Mouse (Mus musculus) layer of hippocampus, postnatal 36 days (tissue): ENCODE measurements around the gene BC049715. TPM values are rescaled to one million over a fixed set of nuclear protein-coding genes. Genes with fewer than 3 reads are reported as not detected.
"Not testable (repeated sequence)": the region's sequence is repeated elsewhere in the genome, so short reads cannot be mapped to it uniquely, and the experiment has no call there.

Experiments used
- DNase-seq, 2 experiments: peaks; one replicate each; pipeline ENCODE4 v3.0.0; 2022
- total RNA-seq, 2 experiments: library from RNA; stranded (reverse); gene quantifications; 2 replicates each; pipeline ENCODE4 v1.2.3; 2021

Gene BC049715
- total RNA-seq, 2 experiments from 2014 or later = 4.2 to 6.0 TPM

DNA sequence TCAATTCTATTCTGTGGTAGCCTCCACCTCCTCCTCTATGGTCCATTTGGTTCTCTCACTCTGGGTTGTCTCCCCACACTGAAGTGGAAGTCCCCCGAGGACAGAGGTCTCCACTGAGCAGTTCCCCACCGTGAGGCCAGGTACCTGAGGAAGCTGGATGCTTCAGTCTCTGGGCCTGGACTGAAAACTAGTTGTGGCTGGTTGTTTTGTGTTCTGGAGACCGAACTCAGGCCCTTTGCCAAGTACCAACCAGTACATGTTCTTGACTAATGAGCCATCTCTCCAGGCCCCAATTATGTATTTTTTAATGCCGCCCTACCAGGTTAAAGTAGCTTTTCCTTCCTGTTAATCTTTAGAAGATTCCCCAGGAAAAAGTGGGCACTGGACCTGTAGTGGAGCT, 24.9 kb downstream of the BC049715 start:
- no peak for DNase-seq

DNA sequence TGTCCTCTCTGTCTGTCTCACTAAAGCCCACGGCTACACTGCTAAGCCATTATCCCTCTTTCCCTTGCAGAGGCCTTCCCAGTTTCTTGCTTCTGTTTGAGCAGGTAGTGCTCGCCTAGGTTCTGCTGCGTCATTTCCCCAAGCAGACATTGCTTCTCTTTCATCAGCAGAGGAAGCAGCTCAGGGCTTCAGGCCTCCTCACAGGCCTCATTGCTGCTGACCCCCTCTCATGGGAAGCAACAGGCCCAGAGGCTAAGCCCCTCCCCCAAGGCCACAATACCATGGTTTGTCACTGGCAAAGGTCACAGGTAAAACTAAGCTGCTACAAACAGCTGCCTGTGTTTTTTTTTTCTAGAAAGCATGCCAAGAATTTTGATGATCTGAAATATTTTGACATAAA, 25.3 kb downstream of the BC049715 start:
- no peak for DNase-seq

- DNase-seq = no peak
Measured at GRCm38 (mm10) chr6:136854361-136854781, 26.9 kb downstream of the BC049715 start.

GRCm38 (mm10) chr6:136855183-136855582, 27.8 kb downstream of the BC049715 start:
- no peak for DNase-seq

DNA sequence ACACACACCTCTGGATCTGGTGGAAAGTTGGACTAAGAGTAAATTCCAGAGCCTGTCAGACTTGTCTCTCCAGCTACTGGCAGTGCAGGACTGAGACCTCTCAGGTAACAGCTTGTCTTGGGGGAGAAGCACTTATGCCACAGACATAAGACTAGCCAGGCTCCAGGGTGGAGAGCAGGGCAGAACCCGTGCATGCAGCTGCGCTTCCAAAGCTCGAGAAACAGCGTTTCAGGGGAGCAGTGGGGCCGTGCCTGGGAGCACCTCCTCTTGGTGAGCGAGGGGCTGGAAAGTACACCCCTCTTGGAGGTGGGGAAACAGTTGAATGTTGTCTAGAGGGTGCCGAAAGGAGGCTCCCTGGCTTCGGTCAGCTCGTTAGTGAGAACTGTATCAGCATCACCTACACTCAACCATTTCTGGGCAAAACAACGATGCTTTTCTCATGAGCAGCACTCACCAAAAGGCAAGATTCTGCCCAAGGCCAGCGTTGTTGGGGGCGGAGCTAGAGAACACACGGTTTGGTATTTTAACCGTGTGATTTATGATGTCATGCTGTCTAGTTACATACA, 28.7 kb downstream of the BC049715 start:
- no peak for DNase-seq

- DNase-seq = no peak
Measured at GRCm38 (mm10) chr6:136857186-136857872, 29.9 kb downstream of the BC049715 start, which contains the start of gene Art4. Gene Art4, minus strand, starts transcription at chr6:136857733.

- no peak for DNase-seq
Measured at GRCm38 (mm10) chr6:136857873-136858260, 30.4 kb downstream of the BC049715 start.

DNA sequence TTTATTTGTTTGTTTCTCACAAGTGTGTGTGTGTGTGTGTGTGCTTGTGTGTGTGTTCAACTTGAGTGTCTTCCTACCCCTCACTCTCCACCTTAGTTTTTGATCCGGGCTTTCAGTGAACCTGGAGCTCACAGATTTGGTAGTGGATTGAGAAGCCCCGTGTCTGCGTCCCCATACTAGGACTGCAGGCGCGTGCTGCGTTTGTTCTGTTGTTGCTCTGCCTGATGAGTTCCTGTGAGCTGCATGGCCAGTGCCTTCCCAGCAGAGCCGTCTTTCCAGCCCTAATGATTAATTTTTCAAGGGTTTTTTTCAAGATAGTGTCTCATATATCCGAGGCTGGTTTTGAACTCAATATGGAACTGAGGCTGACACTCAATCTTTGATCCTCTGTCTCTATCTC, 31.0 kb downstream of the BC049715 start:
- DNase-seq = no peak

DNA sequence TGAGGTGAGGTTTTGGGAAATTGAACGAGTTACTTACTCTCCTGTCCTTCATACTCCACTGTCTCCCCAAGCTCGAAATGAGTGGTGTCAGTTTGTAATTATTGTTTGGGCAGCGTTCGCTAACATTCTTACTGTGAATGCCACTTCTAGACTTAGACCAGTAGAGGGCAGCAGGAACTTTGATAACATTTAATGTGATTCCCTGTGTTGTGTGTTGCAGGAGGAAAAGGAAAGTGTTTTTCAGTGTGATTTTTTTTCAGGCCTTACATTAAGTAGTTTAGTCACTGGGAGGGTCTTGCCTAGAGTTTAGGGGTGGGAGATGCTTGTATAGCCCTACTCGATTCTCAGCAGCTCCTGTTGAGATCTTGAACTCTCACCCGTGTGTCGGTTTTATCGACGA, 33.6 kb downstream of the BC049715 start:
- no peak for DNase-seq

DNA sequence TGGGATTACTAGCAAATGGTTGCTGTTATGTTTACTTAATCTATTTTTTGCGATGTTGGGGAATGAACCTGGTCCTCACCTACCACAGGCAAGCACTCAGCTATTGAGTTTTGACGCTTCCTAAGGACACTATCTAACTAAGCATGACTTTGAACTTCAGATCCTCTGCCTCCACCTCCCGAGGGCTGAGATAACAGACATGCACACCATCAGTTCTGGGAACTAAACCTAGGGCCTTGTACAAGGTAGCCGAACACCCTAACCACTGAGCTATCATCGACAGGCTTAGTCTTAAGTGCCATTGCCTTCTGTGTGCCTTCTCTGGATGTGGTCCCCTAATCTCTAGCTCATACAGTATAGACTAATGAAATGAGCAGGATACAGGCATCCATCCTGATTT, 37.9 kb downstream of the BC049715 start:
- DNase-seq = no peak

GRCm38 (mm10) chr6:136866150-136866549, 38.7 kb downstream of the BC049715 start:
- no peak for DNase-seq

GRCm38 (mm10) chr6:136868921-136869320, 41.5 kb downstream of the BC049715 start:
- no peak for DNase-seq

DNA sequence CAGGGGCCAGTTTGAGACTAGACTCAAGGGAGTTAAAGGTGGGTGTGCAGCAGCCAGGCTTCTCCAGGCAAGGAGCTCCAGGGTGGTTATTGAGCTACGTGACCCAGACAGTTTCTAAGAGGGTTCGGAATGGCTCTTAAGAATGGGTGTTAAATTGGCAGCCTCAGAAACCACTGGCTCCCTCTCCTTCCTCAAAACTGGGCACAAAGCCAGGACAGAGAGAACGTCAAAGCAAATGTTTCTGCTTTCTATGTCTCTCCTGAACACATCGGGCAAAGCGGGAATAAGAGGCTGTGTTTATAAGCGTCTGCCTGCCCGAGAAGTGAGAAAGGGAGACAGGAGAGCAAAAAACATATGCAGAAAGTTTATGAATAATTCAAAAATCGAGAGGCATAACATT, 47.2 kb downstream of the BC049715 start:
- DNase-seq = no peak

- no peak for DNase-seq
Measured at GRCm38 (mm10) chr6:136875670-136876069, 48.2 kb downstream of the BC049715 start, which contains the start of gene Mgp. Gene Mgp, minus strand, starts transcription at chr6:136875823.

- DNase-seq = no peak
Measured at GRCm38 (mm10) chr6:136881678-136882077, 54.3 kb downstream of the BC049715 start.

DNA sequence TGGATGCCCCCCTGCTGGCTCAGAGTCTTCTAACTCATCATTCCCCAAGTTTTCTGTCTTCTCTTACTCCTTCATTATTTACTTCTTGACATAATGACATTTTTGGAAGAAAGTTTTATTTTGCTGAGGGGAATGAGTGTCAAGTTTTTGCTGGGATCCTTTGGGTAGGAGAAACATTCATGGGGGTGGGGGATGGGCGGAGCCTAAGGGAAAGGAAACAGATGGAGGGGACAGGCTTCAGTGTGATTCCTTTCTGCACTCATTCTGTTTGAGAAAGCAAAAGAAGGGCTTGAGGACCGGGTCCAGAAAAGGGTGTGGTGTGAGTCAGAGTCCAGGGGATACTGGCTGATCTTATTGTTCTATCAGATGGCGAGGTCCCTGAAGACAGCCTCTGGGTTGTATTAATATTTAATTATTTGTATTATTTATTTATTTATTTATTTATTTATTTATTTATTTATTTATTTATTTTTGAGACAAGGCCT, 56.0 kb downstream of the BC049715 start:
- DNase-seq = no peak

GRCm38 (mm10) chr6:136883961-136884360, 56.5 kb downstream of the BC049715 start:
- no peak for DNase-seq

- DNase-seq = not testable (repeated sequence)
Measured at GRCm38 (mm10) chr6:136884766-136885165, 57.3 kb downstream of the BC049715 start.

GRCm38 (mm10) chr6:136887854-136888253, 60.4 kb downstream of the BC049715 start:
- DNase-seq = no peak

DNA sequence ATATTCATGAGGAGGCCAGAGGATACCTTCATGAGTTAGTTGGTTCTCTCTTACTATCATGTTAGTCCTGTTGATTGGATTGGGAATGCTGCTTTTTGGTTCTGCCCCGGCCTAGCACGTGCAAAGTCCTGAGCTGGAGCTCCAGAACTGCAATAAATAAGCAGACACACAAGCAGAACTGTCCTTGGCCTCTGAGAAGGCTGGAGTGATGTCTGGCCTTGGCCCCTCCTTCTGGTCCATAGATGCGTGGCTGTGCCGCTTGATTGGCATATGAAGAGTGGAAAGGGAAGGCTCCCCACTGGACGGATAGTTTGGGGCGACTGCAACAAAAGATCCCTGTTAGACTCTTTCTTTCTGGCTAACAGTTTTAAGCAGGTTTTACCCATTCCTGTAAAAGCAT, 61.6 kb downstream of the BC049715 start:
- no peak for DNase-seq

DNA sequence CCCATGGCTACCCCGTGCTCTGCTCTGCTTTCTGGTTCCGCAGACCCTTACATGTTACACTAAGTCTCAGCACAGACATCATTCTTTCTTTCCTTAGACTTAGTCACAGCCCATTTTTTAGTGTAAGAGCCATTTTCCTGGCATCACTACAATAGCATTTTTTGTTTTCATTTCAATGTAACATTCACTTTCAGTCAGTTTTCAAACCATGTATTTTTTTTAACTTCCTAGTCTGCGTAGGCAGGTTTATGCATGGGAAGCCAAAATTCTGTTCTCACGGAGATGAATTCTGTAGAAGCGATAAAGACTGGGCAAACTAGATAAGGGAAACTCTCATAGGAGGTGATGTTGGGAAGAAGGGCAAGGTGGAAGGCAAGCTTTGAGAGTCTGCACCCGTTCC, 62.1 kb downstream of the BC049715 start:
- no peak for DNase-seq
